Mouse (Mus musculus) hindlimb bud, embryonic 11.5 days (tissue): Measurements from ENCODE around the gene Ola1.

Experiments used
- DNase-seq: peaks from one replicate; pipeline ENCODE4 v3.0.0-alpha.2; 2012; ENCODE audit warnings: low read depth, low spot score; ENCODE audit errors: extremely low spot score

The Ola1 gene

DNA sequence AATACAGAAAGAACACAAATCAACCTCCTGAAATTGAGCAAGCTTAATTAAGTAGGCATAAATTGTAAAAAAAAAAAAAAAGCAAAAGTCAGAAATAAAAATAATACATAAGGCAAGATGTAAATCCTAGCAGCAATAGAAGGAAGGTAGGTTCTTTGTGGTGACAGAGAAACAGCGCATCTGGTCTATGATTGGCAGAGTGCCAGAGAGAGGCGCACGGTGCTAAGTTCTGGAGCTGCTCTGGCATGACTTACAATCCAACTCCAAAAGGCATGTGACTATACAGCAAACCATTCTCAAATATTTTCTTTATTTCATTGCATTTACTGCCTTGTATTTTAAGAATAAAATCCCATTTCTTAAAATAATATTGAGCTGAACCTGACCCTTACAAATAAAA lies 68.2 kb downstream of the Ola1 start:
- no peak for DNase-seq

GRCm38 (mm10) chr2:73146111-73146510 lies 72.6 kb downstream of the Ola1 start:
- DNase-seq, result no peak

GRCm38 (mm10) chr2:73143732-73144131 lies 75.0 kb downstream of the Ola1 start:
- DNase-seq, result no peak

DNA sequence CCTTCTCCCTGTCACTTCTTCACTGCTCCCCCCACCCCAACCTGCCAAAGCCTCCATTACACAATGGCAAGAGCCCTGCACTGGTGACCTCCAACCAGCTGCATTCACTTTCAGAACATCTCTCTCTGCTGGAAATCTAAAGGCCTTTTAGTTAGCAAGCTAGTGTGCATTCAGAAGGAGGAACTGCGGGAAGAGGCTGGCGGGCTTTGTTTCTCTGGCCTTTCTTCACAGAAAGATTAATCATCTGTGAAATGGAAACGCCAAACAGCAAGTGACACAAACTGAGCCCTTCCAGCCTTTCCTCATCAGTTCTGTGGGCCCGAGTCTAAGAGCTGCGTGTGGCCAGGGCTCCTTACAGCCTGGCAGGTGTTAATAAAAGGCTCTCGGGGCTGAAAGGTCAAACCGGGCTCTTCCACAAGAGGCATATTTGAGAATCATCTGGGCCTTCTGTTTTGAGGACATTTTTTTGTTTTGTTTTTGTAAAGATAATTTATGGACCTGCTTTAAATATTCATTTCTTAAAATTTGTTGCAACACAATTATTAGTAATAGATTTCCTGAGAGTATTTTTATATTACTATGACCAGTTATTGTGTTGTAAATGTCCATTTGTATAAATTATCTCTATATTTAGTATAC lies 75.8 kb downstream of the Ola1 start:
- no peak for DNase-seq

DNA sequence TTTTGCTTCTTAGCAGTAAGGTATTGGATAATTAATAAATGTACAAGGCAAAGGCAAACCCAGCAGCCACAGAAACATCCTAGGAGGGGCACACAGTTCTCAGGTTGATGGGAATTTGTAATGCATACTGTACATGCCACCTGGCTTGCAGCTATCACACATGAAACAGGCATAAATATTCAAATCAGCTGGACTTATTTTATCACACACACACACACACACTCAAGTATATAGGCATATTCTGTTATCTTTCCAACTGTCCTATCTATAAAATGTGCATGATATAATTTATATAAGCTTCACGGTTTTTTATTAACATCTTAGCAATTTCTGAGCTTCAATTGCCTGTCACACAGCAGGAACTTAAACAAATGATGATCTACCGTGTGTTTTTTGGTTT lies 85.8 kb downstream of the Ola1 start:
- no peak for DNase-seq

DNA sequence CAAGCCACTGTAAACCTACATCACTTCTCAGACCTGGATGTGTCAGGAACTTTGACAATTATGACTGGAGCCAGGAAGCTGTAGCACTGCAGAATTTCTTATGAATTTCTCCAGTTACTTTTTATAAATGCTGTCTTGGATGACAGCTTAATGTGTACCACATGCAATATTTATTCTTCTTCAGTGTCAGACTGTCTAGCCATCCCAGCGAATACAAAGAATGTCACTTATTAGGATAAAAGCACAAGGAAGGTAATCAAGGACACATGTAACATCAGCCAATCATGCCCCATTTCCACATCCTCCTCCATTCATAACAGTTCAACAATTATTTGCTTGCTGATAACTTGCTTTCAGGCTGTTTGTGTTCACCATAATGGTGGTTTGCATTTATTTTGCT lies 91.0 kb downstream of the Ola1 start:
- DNase-seq, result no peak

DNA sequence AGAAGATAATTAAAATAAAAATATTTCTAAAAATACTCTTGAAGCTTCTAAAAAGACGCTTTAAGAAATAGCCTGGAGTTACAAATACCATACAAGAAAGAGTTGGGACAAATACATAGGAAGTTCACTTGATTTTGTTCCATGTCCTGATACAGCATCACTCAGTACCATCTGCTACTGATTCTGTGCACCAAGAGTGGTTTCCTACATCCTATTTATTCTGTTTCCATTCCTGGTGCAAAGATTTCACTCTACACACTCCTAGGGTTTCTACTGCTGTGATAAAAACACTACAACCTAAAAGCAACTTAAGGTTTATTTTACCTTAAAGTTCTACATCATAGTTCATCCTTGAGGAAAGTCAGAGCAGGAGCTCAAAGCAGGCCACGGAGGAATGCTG lies 99.9 kb downstream of the Ola1 start:
- DNase-seq, result no peak

DNA sequence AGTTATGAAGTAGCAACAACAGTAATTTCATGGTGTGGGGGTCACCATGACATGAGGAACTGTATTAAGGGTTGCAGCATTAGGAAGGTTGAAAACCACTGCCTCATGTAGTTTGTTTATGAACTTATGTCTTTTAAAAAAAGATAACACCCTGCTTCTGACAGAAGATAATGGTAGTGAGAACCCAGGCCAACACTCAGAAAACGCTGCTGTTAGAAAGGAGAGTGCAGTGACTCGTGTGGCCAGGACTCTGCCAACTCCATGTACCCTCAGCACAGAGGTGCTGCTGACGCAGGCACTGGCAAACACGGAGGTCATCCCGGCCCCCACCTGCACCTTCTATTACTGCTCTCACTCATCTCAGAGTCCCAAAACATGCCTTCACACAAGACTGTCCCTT lies 111.6 kb downstream of the Ola1 start:
- DNase-seq, result no peak

DNA sequence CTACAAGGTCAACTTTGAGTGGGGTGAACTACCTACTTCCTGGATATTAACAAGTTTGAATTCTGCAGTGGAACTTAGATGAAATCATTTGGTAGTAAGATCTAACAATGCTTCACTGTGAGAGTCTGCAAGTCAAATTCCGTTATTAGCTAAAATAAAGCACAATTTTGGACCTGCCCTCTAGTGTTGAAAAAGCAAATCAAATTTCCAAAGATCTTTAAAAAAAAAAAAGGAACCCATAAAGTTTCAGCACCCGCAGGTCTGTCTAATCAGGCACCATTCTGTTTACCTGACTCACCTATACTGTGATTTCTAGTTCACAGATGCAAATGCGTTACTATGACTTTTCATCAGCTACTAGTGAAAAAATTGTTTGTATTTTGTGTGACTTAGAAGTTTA lies 122.2 kb downstream of the Ola1 start:
- DNase-seq, result no peak

- DNase-seq, result no peak
Observed at GRCm38 (mm10) chr2:73095300-73095699, 123.4 kb downstream of the Ola1 start.

DNA sequence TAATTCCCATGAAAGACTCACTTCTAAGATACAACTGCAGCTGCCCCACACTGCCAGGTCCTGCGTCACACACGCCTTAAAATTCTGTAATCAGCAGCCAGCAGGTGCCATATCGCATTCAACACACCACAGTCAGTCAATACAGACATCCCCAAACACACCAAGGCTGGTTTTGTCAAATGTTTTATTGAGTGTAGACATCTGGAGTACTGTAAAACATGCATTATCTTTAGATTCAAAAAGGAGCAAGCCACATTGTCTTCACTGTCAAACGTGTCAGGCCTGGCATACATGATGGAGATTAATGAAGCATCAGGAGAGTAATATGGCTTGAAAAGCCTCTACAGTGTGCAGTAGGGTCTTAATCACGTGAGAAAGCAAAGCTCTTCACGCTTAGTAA lies 125.7 kb downstream of the Ola1 start:
- no peak for DNase-seq

DNA sequence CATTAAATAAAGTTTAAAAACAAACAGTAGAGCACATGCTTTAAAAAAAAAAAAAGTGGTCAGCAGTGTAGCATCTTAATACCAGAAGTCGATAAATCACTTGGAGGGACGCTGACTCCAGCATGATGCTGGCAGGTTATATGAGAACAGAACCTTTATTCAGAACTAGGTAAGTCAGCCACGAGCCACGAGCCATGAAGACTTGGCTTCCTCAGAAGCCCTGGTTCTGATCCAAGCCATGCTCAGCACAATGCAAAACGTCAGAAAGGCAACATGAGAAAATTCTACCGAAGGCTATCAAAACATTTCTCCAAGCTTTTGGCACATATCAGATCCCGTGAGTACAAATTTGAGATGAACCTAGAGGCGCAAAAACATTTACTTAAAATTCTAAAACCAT lies 127.4 kb downstream of the Ola1 start:
- DNase-seq, result no peak

DNA sequence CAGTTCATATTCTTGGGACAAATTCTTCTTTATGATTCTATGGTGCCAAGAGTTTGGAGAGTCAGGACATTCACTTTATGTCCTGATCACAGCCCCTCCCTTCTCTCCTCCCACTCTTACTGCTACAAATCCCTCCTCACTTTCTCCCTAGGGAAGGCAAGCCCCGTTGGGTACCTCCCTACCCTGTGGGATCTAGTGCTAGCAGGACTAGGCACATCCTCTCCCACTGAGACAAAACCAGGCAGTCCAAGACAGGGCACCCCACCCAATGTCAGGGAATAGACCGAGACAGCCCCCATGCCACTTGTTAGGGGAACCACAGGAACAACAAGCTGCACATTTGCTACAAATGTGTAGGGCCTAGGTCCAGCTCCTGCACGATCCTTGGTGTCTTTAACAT lies 131.1 kb downstream of the Ola1 start:
- DNase-seq, result no peak

GRCm38 (mm10) chr2:73085669-73086304 lies 132.9 kb downstream of the Ola1 start:
- DNase-seq, result no peak

GRCm38 (mm10) chr2:73082476-73082875 lies 136.2 kb downstream of the Ola1 start:
- DNase-seq, result no peak

DNA sequence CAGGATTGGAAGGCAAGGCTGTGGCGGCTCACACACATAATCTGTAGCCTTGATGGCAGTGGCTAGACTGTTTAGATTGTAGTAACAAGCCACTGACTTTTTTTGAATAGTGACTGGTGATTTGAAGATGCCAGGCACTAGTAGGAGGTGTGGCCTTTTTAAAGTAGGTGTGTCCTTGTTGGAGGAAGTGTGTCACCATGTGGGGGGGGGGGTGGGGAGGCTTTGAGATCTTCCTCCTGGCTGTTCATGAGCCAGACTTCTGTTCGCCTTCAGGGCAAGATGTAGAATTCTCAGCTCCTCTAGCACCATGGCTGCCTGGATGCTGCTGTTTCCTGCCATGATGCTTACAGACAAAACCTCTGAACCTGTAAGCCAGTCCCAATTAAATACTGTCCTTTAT lies 136.9 kb downstream of the Ola1 start:
- DNase-seq, result no peak

DNA sequence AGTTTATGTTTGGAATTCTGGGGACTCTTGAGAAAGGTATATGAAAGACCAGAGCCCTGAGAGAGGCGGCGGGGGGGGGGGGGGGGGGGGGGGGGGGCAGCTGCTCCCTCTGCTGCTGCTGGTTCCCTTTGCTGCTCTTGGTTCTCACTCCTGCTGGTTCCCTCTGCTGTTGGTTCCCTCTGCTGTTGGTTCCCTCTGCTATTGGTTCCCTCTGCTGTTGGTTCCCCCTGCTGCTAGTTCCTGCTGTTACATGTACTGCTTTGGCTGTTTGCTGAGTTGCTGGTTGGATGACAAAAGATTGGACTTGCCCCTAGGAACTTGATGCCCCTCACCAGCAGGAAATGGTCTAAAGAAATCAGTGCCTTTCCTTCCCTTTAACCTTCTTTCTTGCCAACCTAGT lies 138.6 kb downstream of the Ola1 start:
- DNase-seq, result no peak

DNA sequence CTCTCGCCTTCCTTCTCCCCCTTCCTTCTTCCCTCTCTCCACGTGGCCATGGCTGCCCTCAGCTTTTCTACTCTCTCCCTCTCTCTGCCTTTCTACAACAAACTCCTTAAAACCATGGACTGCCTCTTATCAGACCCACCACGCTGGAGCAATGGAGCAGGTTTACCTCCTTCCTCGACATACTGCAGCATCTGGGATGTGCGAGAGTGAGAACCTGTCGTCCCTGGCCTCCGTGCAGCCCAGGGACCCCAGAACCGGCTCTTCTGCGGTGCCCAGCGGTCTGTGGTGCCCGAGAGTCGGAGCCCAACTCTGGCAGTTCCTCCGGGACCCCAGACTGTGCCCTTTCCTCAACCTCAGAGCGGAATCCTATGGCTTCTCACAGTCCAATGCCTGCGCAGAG lies 139.4 kb downstream of the Ola1 start:
- DNase-seq, result no peak

GRCm38 (mm10) chr2:73073811-73074472 lies 144.8 kb downstream of the Ola1 start:
- DNase-seq, result no peak

DNA sequence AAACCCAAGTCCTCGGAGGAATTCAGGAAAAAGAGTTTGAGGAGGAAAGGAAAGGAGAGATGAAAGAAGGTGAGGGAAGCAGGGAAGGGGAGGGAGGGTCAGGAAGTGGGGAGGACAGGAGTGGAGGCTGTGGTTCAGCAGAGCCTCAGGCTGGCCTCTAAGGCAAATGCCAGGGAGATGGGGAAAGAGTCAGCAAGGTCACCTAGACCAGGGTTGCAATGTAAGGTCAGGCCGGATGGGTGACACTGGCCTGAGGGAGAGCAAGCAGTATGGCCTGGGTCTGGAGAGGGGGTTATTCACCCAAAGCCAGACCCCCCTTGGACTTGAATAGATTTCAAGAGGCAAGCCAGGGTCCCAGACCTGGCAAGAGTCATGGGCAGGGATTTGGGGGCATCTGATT lies 147.5 kb downstream of the Ola1 start:
- DNase-seq, result no peak

GRCm38 (mm10) chr2:73070449-73071076 lies 148.2 kb downstream of the Ola1 start:
- no peak for DNase-seq

GRCm38 (mm10) chr2:73069223-73069825 lies 149.4 kb downstream of the Ola1 start:
- no peak for DNase-seq
